Mouse (Mus musculus) Muller cell, postnatal 12 days (primary cell): Measurements from ENCODE around the gene Anln.
"Not testable (repeated sequence)": the region's sequence is repeated elsewhere in the genome, so short reads cannot be mapped to it uniquely, and the experiment has no call there.

Experiments
- DNase-seq: peaks from one replicate; pipeline ENCODE4 v3.0.0-alpha.2; 2015; ENCODE audit errors: inconsistent ontology term

Gene Anln

DNA sequence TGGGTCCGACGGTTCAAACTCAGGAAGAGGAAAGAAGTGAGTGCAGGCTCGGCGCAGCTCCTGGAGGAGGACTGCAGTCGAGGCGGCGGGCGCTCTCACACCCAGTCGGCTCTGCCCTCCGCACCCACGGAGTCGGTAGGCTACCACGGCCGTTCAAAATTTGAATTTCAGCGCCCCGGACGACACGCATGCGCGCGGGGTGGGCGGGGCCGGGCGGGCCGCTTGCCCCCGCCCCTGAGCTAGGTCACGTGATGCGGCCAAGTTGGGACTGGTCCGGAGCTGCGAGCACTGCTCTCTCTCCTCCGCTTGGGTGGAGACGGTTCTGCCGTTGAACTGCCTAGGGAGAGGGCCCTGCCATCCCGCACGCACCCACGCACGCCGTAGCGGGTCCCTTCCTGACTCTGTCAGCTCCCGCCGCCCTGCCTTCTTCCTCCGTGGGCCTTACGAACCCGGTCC is at the start of gene Anln:
TSS of gene Anln (minus strand) at position 168 of the 456 bp plus-strand sequence.
- DNase-seq: peak; percentile 96

DNA sequence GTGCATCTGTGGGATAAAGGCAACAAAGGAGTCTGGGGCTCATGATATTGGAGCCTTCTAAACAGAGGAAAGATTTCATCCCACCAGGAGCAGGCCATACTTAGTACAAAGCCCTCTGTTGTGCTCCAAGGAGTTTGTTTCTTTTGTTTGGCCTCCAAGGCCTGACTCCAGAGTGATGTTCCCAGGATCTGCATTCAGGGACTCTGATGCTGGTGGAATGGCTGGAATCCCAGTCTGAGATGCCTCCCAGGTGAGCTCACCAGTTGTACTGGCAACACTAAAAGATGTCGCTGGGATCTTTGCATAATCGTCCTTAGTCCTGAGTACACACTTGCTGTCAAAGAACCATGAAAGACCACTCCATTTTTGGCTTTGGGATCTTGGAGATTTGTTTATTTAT is 45.1 kb upstream of the Anln start:
- DNase-seq: peak; percentile 28

DNA sequence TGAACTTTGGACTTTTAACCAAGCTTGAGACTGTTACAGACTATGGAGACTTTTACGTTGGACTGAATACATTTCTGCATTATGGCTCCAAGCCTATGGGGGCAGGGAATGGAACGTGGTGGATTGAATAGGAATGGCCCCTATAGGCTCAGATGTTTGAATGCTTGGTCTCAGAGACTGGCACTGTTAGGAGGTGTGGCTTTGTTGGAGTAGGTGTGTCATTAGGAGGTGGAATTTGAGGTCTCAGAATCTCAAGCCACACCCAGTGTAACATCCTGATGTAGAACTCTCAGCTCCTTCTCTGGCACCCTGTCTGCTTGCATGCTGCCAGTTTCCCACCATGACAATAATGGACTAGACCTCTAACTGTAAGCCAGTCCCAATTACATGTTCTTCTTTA is 44.2 kb upstream of the Anln start:
- no peak for DNase-seq

DNA sequence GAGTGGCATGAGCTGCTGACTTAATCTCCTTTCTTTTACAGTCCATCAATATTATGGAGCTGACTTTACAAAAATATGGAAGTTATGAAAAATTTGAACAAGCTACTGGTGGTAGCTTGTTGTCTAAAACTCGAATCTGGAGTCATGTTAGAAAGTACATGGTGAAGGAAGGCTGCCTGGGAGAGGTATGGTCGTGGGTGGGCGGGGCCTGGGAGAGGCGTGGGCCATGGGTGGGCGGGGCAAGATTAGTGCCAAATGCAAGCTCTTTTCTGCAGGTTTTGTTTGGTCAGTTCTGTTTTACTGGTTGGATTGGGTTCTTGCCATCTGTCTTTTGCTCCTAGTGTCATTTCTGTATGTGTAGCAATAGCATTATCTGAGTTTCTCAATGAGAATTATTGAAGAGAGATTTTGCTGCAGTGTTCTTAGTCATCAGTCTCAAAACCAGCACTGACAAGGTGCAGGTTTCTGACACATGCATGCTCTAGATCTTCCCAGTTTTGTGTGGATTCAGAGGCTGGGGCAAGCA is 41.4 kb upstream of the Anln start:
- no peak for DNase-seq

DNA sequence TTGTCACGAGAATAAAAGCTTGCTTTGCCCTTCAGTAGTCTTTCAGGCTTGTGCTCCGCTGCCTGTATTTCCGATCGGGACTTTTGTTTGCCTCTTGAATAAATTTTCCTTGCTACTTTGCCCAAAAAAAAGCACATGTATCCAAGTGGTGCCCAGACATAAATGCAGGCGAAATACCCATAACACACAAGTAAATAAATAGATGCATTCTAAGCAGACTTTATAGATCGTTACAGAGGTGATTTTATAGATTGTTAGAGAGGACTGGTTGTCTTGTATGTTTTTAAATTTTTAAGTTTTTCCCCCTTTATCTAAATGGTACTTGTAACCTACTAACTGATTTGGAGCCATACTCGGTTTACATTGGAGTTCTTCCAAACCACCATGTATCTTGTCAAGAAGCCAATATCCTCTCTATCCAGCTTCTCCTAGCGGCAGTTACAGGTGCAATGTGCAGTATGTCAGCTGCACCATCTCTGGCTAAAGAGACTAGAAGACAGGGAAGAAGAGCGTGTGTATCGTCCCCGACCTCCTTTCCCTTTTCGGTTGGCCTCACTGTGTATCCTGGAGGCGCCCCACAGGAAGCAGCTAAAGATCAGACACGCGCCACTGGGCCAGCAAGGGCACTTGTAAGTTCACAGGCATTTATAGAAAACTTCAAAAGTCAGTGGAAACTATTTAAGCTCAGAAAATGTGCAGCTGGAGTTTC is 40.7 kb upstream of the Anln start:
- DNase-seq: peak; percentile 62

DNA sequence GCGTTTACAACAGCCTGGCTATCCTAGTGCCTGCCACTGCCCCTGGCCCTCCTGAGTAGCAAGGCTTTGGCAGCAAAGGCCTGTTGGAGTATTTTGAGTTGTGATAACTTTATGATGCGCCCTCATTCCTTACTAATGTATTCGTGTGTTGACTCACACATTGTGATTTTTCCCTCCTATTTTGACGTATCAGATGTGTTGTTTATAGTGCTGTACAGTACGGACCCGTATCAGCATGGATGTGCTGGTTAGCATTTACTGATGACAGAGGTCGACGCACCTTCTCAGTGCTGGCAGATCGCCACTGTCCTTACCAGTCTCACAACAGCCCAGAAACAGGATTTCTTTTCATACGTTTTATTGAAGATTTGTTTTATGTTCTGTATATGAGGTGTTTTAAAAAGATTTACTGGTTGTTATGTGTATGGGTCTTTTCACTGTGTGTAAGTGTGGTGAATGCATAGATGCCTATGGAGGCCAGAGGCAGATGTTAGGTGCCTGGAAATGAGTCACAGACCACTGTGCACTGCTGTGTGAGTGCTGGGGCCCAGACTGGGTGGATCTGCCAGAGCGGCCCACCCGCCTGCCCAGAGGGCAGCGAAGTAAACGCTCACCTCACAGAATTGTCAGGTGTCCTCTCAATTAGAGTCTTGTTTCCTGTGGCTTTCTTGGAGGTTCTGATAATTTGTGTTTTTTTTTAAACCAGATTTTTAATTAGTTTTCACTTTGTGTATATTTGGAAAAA is 39.9 kb upstream of the Anln start:
- no peak for DNase-seq

- DNase-seq: no peak
Observed at GRCm38 (mm10) chr9:22428028-22428665, 39.2 kb upstream of the Anln start.

- no peak for DNase-seq
Observed at GRCm38 (mm10) chr9:22424719-22425118, 35.7 kb upstream of the Anln start.

DNA sequence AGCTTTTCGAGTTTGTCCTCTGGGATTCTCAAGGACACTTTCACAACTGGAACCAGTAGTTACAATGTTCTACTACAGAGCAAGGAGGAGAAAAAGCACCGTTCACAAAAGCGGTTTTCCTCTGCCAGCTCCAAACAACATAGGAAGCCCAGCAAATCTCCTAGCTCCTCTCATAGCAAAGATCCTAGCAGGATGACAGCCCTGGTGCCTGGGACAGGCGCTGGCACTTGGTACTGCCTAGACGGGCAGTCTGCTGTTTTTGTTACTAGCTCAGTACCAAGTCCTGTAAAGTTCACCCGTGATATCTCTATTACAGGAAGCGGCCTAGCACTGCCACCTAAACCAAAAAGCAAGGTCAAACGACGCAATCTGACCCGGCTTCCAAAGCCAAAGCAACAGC is 35.2 kb upstream of the Anln start:
- no peak for DNase-seq

DNA sequence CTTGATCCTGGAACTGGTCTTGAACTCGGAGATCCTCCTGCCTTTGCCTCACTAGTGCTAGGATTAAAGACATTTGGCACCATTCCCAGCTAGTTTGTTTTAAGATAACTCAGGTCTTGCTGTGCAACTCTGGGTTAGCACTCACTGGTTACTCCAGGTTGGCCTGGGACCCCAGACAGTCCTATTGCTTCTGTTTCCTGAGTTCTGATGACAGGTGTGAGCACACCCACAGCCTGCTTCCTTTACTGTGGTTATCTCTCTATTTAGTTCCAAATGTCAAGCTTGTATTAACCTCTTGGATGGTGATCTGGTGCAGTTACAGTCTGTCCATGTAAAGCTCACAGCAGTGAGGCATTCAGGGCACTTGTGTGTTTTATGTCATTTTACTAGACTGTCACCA is 34.5 kb upstream of the Anln start:
- no peak for DNase-seq

- peak; percentile 9 for DNase-seq
Observed at GRCm38 (mm10) chr9:22422559-22422958, 33.6 kb upstream of the Anln start.

DNA sequence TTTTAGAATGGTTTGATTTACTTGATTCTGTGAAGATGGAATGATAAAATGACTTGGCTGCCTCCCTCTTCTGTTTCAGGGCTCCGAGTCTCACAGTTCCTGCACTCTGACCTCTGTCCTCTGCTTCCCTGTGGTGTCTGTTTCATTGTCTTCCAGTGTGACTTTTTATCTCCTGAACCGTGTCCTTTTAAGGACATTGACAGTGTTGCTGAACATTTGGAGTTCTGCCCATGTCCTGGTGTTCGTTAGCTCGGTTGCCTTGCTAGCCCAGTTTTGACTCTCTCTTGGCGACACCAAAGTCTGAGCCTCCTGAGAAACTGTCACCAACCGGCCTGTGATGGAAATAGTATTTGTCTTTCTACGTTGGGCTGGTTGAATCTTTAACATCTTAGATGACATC is 31.5 kb upstream of the Anln start:
- DNase-seq: no peak

DNA sequence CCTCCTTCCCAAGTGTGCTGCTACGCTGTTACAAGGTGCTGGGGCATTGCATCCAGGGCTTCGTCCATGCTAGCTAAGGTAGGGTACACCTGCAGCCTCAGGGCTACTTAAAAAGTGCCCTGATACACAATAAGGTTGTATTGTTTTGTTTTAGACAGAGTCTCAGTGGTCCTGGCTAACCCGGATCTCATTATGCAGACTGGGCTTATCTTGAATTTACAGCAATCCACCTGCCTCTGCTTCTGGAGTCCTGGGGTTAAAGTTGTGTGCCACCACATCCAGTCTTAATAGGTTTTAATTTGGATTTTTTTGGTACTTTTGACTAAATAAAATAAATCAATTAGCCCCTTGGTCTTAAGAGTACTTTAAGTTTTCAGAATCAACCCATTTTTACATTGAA is 30.9 kb upstream of the Anln start:
- DNase-seq: no peak

GRCm38 (mm10) chr9:22417547-22417946 is 28.6 kb upstream of the Anln start:
- DNase-seq: no peak

DNA sequence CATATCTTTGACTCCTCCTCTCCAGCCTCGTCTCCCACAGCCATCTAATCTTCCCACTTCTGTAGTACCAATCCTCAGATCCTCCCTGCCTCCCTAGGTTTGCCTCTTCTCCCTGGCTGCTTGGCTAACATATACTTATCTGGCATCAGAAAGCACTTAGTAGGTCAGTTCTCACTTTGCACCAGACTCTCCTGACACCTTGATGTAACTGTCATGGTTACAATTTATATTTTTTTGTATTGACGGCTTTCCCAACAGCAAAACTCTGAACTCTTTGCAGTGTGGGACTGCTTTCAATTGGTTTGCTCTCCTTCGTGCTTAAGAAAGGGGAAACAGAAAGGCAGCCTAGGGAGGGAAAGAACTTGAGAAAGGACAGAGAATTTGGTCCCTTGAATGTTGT is 27.2 kb upstream of the Anln start:
- DNase-seq: no peak

GRCm38 (mm10) chr9:22411002-22411857 is 22.2 kb upstream of the Anln start, which contains the start of gene 9530077C05Rik:
Gene 9530077C05Rik, plus strand, starts transcription at chr9:22411513.
- peak; percentile 96 for DNase-seq

DNA sequence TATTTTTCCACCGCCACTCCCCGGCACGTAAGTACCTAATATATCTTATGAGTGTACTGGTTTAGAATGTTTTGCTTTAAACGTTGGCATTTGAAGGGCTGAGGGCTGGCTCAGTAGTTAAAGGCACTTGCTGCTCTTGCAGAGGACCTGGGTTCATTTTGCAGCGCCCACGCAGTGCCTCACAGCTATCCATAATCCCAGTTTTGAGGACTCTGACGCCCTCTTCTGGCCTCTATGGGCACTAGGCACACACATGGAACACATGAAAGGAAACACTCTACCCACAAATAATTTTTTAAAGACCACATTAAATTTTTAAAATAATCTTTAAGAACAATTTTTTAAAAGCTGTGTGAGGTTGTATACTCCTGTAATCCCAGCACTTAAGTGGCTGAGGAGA is 20.5 kb upstream of the Anln start:
- no peak for DNase-seq

GRCm38 (mm10) chr9:22408344-22408743 is 19.4 kb upstream of the Anln start:
- peak; percentile 21 for DNase-seq

- not testable (repeated sequence) for DNase-seq
Observed at GRCm38 (mm10) chr9:22407633-22408032, 18.6 kb upstream of the Anln start.

DNA sequence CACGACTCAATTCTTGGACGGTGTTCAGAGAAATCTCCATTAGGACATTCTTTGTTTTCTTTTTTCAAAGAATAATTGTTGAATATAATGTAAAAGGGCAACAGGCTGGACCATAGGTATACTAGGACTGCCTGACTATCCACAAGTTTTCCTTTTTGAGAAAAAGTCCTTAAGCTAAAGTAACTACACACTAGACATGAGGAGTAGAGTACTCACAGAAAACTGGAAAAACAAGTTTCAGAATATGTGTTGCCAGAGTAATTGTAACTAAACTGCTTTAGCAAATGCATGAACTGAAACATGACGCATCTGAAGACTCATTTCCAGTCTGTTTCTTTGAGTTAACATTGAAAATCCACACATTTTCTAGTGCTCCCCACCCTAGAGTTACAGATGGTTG is 16.4 kb upstream of the Anln start:
- no peak for DNase-seq

DNA sequence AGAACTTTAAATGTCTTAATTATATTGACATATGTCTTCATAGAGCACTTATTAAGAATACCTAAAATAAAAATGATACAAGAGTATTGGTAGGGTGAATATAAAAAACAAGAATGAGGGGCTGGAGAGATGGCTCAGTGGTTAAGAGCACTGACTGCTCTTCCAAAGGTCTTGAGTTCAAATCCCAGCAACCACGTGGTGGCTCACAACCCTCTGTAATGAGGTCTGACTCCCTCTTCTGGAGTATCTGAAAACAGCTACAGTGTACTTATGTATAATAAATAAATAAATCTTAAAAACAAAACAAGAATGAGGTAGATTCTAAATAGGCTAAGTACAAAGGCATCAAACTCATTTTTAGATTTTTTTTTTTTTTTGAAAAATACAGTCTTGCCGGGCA is 14.5 kb upstream of the Anln start:
- DNase-seq: not testable (repeated sequence)
